Mouse (Mus musculus) hindbrain, embryonic 12.5 days (tissue): ENCODE results near the gene Clec2e. TPM values are rescaled to one million over a fixed set of nuclear protein-coding genes. Genes with fewer than 3 reads are reported as not detected.

ENCODE experiments used
- ATAC-seq: fragments of 200-750 bp; cut with Nextera tagmentation; 2 replicates; pipeline ENCODE4 v1.8.0; 2017; ENCODE audit warnings: moderate TSS enrichment; ENCODE audit not compliant: low FRiP score
- H3K27ac ChIP-seq: fragments of 300-500 bp; sonication (generic); 2 replicates; pipeline ENCODE4 v1.5.1; 2016; ENCODE audit warnings: mild to moderate bottlenecking
- H3K27me3 ChIP-seq: fragments of 300-500 bp; sonication (generic); 2 replicates; pipeline ENCODE4 v1.6.1; 2016; ENCODE audit warnings: mild to moderate bottlenecking
- H3K36me3 ChIP-seq: fragments of 300-500 bp; sonication (generic); 2 replicates; pipeline ENCODE4 v1.6.1; 2016; ENCODE audit warnings: mild to moderate bottlenecking
- H3K4me1 ChIP-seq: fragments of 300-500 bp; sonication (generic); 2 replicates; pipeline ENCODE4 v1.6.1; 2016
- H3K4me2 ChIP-seq: fragments of 300-500 bp; sonication (generic); replicated peaks from 2 replicates; pipeline ENCODE4 v1.6.1; 2016; ENCODE audit warnings: mild to moderate bottlenecking
- H3K4me3 ChIP-seq: fragments of 300-500 bp; sonication (generic); 2 replicates; pipeline ENCODE4 v1.5.1; 2016; ENCODE audit warnings: mild to moderate bottlenecking
- H3K9ac ChIP-seq: fragments of 300-500 bp; sonication (generic); 2 replicates; pipeline ENCODE4 v1.6.1; 2016; ENCODE audit warnings: mild to moderate bottlenecking, moderate library complexity
- H3K9me3 ChIP-seq: fragments of 300-500 bp; sonication (generic); replicated peaks from 2 replicates; pipeline ENCODE4 v1.6.1; 2016; ENCODE audit warnings: mild to moderate bottlenecking
- WGBS: fragments of 180-500 bp; shearing (Covaris S2); methylation state at CpG from one replicate; pipeline ENCODE4 v1.1.7; 2016; 5-methylcytosine and 5-hydroxymethylcytosine counted together
- polyA plus RNA-seq: library from polyadenylated mRNA; unstranded; fragments of >200 nt; fragmentation: Nextera tagmentation; extraction: Ambion mirVana; gene quantifications from 2 replicates; pipeline ENCODE4 v1.2.1, GENCODE M21; 2016

Gene Clec2e
- polyA plus RNA-seq, 1 experiment from 2014 or later = not detected

DNA sequence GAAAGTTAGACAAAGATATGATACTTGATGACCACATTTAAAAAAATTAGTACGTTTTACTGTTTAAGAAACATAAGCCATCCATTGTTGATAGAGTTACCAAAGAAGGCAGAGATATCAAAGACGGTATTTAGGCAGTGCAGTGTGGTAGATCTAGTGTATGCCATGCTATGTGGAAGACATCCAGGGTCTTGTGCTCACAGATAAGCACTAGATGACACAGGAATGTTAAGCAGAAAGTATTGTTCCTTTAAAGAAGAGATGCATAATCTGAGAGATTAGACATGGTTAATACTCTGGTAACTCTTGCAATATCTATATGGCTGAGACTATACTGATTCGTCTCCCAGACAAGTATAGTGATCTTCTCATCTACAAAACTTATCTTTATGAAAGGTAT lies 49.6 kb downstream of the Clec2e start:
- no peak for ATAC-seq
- Histone ChIP-seq H3K27ac (no peak overlapping the region), H3K9me3 (no peaks in the 10 kb centered on the region), H3K4me1 (peaks cover 4% of the 10 kb centered on the region; the same call in 1 of the 2 replicates), H3K27me3 (no peaks in the 10 kb centered on the region), H3K4me2 (no peak overlapping the region), H3K36me3 (no peaks in the 10 kb centered on the region), H3K4me3 (no peak overlapping the region), H3K9ac (no peak overlapping the region)
- 84% methylated on average over 3 of the region's 3 CpGs for WGBS

DNA sequence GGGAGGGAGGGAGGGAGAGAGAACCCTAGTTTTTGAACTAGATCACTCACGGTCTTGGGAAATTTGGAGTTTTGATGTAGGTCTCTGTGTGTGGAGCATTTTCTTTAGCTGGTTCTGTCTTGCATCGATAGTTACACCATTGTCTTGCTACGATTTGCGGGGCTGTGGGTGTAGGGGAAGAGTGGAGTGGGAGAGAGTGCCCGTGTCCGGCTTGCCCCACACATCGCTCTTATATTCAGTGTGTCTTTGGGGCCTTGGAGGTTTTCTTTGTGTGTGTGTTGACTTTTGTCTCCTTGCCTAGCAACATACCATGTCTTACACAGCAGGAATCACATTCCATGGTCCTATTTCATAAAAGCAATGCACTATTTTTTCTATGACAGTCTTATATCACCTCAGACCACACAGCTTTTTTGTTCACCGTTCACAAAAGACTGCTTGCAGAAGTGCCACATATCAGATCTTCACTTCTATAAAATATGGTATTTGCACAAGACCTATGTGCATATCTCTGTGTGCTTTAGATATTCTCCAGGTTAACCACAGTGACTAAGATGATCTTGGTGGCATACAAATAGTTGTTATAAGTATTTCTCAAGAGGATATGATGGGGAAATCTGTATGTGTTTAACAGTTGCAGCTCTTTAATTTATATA lies 51.0 kb downstream of the Clec2e start:
- WGBS = 3% methylated on average over 8 of the region's 8 CpGs

DNA sequence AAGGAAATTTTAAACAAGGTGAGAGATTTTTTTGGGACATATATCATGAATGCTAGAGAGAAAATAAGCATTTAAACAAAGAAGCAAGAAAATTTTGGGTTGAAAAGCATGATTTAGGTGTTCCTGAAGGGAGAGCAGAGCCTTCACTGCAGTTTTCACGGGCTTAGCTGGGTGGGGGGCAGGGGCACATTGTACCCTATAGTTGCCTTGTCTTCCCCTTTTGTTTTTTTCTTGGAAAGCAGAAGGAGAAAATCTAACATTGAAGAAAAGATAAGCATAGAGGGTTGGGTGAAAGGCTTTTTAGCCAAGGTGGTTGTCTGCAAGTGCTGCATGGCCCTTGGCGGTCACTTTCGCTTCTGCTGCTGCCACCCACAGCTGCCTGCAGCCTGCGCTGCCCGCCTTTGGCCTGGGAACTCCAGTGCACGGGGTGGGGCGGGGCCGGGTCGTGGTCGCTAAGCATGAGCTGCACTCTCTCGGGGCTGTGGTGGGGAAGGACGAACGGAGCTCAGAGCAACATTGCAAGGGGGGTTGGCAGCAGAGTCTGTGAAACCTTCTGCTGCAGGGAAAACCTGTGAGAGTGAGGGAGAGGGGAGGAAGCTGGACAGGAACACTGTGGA lies 51.7 kb downstream of the Clec2e start:
- Histone ChIP-seq H3K27me3 (no peaks in the 10 kb centered on the region), H3K9ac (peak overlapping the region; percentile 57; the same call in 1 of the 2 replicates), H3K36me3 (no peaks in the 10 kb centered on the region), H3K4me1 (peaks cover 4% of the 10 kb centered on the region; the same call in 1 of the 2 replicates), H3K4me2 (peak overlapping the region; percentile 68), H3K4me3 (peak overlapping the region; percentile 43), H3K9me3 (no peaks in the 10 kb centered on the region), H3K27ac (0 out of 2 replicates have a peak overlapping the region, but pooled peaks have one; percentile 24)
- WGBS = under 1% methylated on average over 13 of the region's 13 CpGs
- ATAC-seq = peak; percentile 88

More for the DNA sequence above, 51.0 kb downstream of the Clec2e start:
- Histone ChIP-seq H3K4me3 (peak overlapping the region; percentile 43), H3K4me2 (peak overlapping the region; percentile 68), H3K9me3 (no peaks in the 10 kb centered on the region), H3K27me3 (no peaks in the 10 kb centered on the region), H3K36me3 (no peaks in the 10 kb centered on the region), H3K27ac (no peak overlapping the region), H3K9ac (no peak overlapping the region), H3K4me1 (peaks cover 4% of the 10 kb centered on the region; the same call in 1 of the 2 replicates)
- no peak for ATAC-seq

DNA sequence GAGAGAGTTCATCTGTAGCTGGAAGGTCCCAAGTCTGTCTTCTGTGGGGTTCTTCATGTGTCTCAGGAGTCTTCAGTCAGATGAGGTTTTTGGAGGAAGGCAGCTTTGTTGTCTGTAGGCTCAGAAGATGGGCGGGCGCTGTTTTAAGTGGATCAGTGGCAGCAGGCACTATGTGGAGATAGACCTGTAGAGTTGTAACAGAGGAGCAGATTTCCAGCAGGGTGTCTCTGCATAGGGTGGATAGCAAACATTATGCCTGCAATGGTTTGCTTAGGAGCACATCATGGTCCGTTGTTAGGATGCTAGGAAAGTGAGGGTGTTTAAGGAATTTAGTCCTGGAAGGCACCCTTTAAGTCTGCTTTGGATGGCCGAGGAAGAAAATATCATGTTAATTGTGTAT lies 52.3 kb downstream of the Clec2e start:
- no peak for ATAC-seq
- Histone ChIP-seq H3K4me3 (no peak overlapping the region), H3K27me3 (no peaks in the 10 kb centered on the region), H3K4me1 (peaks cover 4% of the 10 kb centered on the region; the same call in 1 of the 2 replicates), H3K9ac (no peak overlapping the region), H3K27ac (no peak overlapping the region), H3K4me2 (no peak overlapping the region), H3K9me3 (no peaks in the 10 kb centered on the region), H3K36me3 (no peaks in the 10 kb centered on the region)
- WGBS = 34% methylated on average over 4 of the region's 4 CpGs

DNA sequence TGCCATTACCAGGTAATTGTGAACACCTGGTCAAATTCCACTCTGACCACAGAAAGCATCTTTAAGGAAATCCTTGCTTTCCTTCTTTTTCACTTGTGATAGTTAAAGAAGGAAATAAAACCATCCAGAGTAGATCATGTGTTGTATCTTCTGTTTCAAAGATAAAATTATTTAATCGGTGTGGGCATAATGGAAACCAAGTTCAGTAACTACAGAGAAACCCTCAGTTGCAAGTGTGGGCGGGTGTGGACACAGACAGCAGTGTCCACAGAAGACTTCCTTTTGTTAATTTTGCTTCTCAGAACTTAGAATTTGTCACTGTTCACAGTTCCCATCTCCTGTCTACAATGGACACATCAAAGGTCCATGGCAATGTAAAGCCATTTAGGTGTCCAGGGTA lies 55.1 kb downstream of the Clec2e start, which contains the start of gene Klrb1f:
Klrb1f (plus strand) TSS at position 301 of the 400 bp plus-strand sequence.
- Histone ChIP-seq H3K27me3 (no peaks in the 10 kb centered on the region), H3K27ac (no peak within 1 kb of the TSS), H3K9me3 (no peaks in the 10 kb centered on the region), H3K4me2 (no peak within 1 kb of the TSS), H3K36me3 (no peaks in the 10 kb centered on the region), H3K9ac (no peak within 1 kb of the TSS), H3K4me1 (peaks cover 4% of the 10 kb centered on the region; the same call in 1 of the 2 replicates), H3K4me3 (no peak within 1 kb of the TSS)
- ATAC-seq = no peak
- 86% methylated on average over 2 of the region's 2 CpGs for WGBS

DNA sequence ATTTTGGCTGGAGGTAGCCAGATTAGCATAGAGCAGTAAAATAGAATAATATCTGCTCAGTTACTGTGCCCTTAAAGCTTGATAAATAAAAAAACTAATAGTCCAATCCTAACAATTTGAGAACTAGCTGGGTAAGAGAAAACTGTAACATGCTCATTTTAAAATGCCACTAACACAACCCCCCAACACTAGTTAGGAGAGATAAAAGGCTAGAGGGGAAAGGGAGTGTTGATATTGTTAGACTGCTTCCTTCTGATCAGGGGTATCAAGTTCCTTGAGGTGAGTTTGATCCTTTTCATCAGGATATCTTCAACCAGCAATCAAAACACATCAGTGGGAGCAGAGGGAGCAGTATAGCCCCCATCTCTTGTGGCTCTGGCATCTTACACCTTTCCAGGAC lies 58.2 kb downstream of the Clec2e start:
- Histone ChIP-seq H3K4me3 (no peak overlapping the region), H3K9me3 (no peaks in the 10 kb centered on the region), H3K36me3 (no peaks in the 10 kb centered on the region), H3K4me2 (no peak overlapping the region), H3K4me1 (no peaks in the 10 kb centered on the region), H3K27me3 (no peaks in the 10 kb centered on the region), H3K27ac (no peak overlapping the region), H3K9ac (no peak overlapping the region)
- ATAC-seq = no peak

Other genes starting within 250 kb of the Clec2e start
- not detected in 2 replicates for gene Clec2i, start 213.3 kb downstream of the Clec2e start, polyA plus RNA-seq
- gene BC035044, start 209.8 kb downstream of the Clec2e start, polyA plus RNA-seq = 0.35 and 0.57 TPM in 2 replicates
- not detected in 2 replicates for gene Clec2g, start 166.5 kb downstream of the Clec2e start, polyA plus RNA-seq
- 0.18 and 0.45 TPM in 2 replicates for gene Klrb1f, start 55.0 kb downstream of the Clec2e start, polyA plus RNA-seq
- not detected in 2 replicates for gene Clec2d, start 79.7 kb upstream of the Clec2e start, polyA plus RNA-seq
- gene Cd69, start 174.5 kb upstream of the Clec2e start, polyA plus RNA-seq = 0.22 TPM in 1 of 2 replicates, not detected in the other
- gene 4922502D21Rik, start 230.9 kb upstream of the Clec2e start, polyA plus RNA-seq = not detected in 2 replicates
- gene Clec12a, start 241.8 kb upstream of the Clec2e start, polyA plus RNA-seq = 0.38 and 0.40 TPM in 2 replicates